Mouse (Mus musculus) cortical plate, adult 2 months (tissue): Measurements from ENCODE around the gene Mettl7b. TPM values are rescaled to one million over a fixed set of nuclear protein-coding genes. Genes with fewer than 3 reads are reported as not detected.
A peak's percentile ranks its signal among the peaks of the same experiment; 100 is the strongest.

Source experiments
- H3K27ac ChIP-seq: fragments of 200-500 bp; 2 replicates; pipeline ENCODE4 v1.5.1; 2012; ENCODE audit warnings: low read length, control low read depth, inconsistent platforms; ENCODE audit not compliant: insufficient read depth
- H3K4me1 ChIP-seq: fragments of 200-500 bp; 2 replicates; pipeline ENCODE4 v1.6.1; 2011; ENCODE audit warnings: low read length; ENCODE audit not compliant: control insufficient read depth, insufficient read depth
- H3K4me3 ChIP-seq: fragments of 200-500 bp; 2 replicates; pipeline ENCODE4 v1.5.1; 2011; ENCODE audit warnings: mild to moderate bottlenecking, low read length, control low read depth; ENCODE audit not compliant: insufficient read depth
- CTCF ChIP-seq: fragments of 200-500 bp; IDR thresholded peaks from 2 replicates; pipeline ENCODE4 v1.5.1; 2011; ENCODE audit warnings: mild to moderate bottlenecking, control low read depth, low read length; ENCODE audit not compliant: insufficient read depth; ENCODE audit errors: extremely low read depth
- POLR2A ChIP-seq: fragments of 200-500 bp; IDR thresholded peaks from 2 replicates; pipeline ENCODE4 v1.6.1; 2011; ENCODE audit warnings: mild to moderate bottlenecking, low read length, control low read depth; ENCODE audit not compliant: insufficient read depth; ENCODE audit errors: extremely low read depth
- polyA plus RNA-seq: library from polyadenylated mRNA; depleted of rRNA; stranded (reverse); fragments of >200 nt; gene quantifications from 2 replicates; pipeline ENCODE4 v1.2.3, GENCODE M21; 2012

Gene Mettl7b
- polyA plus RNA-seq, 1 experiment = not detected

GRCm38 (mm10) chr10:128934997-128935787, 25.6 kb downstream of the Mettl7b start:
- H3K4me3 ChIP-seq = peak overlapping the region; percentile 32; the same call in 1 of the 2 replicates
- TF ChIP-seq POLR2A = no peak
- TF ChIP-seq CTCF = no peak
- H3K4me1 ChIP-seq = no peaks in the 10 kb centered on the region
- no peak overlapping the region for H3K27ac ChIP-seq

- H3K4me3 ChIP-seq = peak overlapping the region; percentile 32
- no peak overlapping the region for H3K27ac ChIP-seq
- H3K4me1 ChIP-seq = no peaks in the 10 kb centered on the region
- TF ChIP-seq POLR2A (no peak), CTCF (no peak)
These were observed 26.6 kb downstream of the Mettl7b start for GRCm38 (mm10) chr10:128933976-128934721.

- H3K27ac ChIP-seq = no peak within 1 kb of the TSS
- H3K4me3 ChIP-seq = peak within 1 kb of the TSS; percentile 32
- no peaks in the 10 kb centered on the region for H3K4me1 ChIP-seq
- TF ChIP-seq CTCF (no peak), POLR2A (0 out of 2 replicates have a peak, but pooled peaks have one; percentile 19)
These were observed 27.2 kb downstream of the Mettl7b start, which contains the start of gene Itga7 for GRCm38 (mm10) chr10:128933574-128933973. Gene Itga7 (plus strand): TSS chr10:128933818.

GRCm38 (mm10) chr10:128931441-128931840, 29.3 kb downstream of the Mettl7b start:
- Histone ChIP-seq H3K4me1 (0 out of 2 replicates have a peak, but pooled peaks cover 1% of the 10 kb centered on the region), H3K27ac (no peak overlapping the region)
- TF ChIP-seq CTCF = no peak
- no peak for TF ChIP-seq POLR2A

GRCm38 (mm10) chr10:128929638-128930378, 31.0 kb downstream of the Mettl7b start:
- 0 out of 2 replicates have a peak, but pooled peaks cover 1% of the 10 kb centered on the region for H3K4me1 ChIP-seq
- no peak overlapping the region for H3K27ac ChIP-seq
- no peak overlapping the region for H3K4me3 ChIP-seq
- TF ChIP-seq POLR2A = no peak
- TF ChIP-seq CTCF = no peak

More at GRCm38 (mm10) chr10:128931441-128931840, 29.3 kb downstream of the Mettl7b start:
- H3K4me3 ChIP-seq = no peak overlapping the region

- Histone ChIP-seq H3K4me1 (peaks cover 5% of the 10 kb centered on the region; the same call in 1 of the 2 replicates), H3K27ac (no peak overlapping the region), H3K4me3 (no peak overlapping the region)
- TF ChIP-seq POLR2A = no peak
- no peak for TF ChIP-seq CTCF
These were observed 32.4 kb downstream of the Mettl7b start for GRCm38 (mm10) chr10:128928356-128928755.

- H3K27ac ChIP-seq = peak within 1 kb of the TSS; percentile 94
- H3K4me3 ChIP-seq = peak within 1 kb of the TSS; percentile 46
- H3K4me1 ChIP-seq = peaks cover 17% of the 10 kb centered on the region
- no peak for TF ChIP-seq CTCF
- TF ChIP-seq POLR2A = no peak
These were observed 36.9 kb downstream of the Mettl7b start, which contains the start of gene Bloc1s1 for GRCm38 (mm10) chr10:128923935-128924334. Gene Bloc1s1 (minus strand): TSS chr10:128924035.

- Histone ChIP-seq H3K4me3 (peak overlapping the region; percentile 46), H3K27ac (peak overlapping the region; percentile 94), H3K4me1 (peaks cover 19% of the 10 kb centered on the region)
- TF ChIP-seq CTCF (no peak), POLR2A (peak; percentile 93)
These were observed 37.6 kb downstream of the Mettl7b start for GRCm38 (mm10) chr10:128923013-128923691.

GRCm38 (mm10) chr10:128922822-128923012, 38.1 kb downstream of the Mettl7b start, which contains the start of gene Rdh5:
Gene Rdh5 (minus strand): TSS chr10:128922888.
- Histone ChIP-seq H3K27ac (peak within 1 kb of the TSS; percentile 94), H3K4me3 (peak within 1 kb of the TSS; percentile 46), H3K4me1 (peaks cover 19% of the 10 kb centered on the region)
- TF ChIP-seq CTCF (no peak), POLR2A (no peak)
